Mouse (Mus musculus) myocyte (in vitro differentiated cells): ENCODE results near the gene Plcg2. TPM values are rescaled to one million over a fixed set of nuclear protein-coding genes. Genes with fewer than 3 reads are reported as not detected.

Source experiments
- H3K27me3 ChIP-seq: one replicate; pipeline ENCODE4 v1.6.1; 2011; ENCODE audit not compliant: control insufficient read depth, insufficient read depth, insufficient read length
- H3K36me3 ChIP-seq: one replicate; pipeline ENCODE4 v1.6.1; 2011; ENCODE audit not compliant: control insufficient read depth, insufficient read depth
- H3K4me2 ChIP-seq: one replicate; pipeline ENCODE4 v1.6.1; 2011; ENCODE audit warnings: low read depth, control low read depth
- H3K4me3 ChIP-seq: one replicate; pipeline ENCODE4 v1.5.1; 2011; ENCODE audit warnings: mild to moderate bottlenecking, control low read depth, moderate library complexity
- H3K79me2 ChIP-seq: one replicate; pipeline ENCODE4 v1.6.1; 2011; ENCODE audit not compliant: control insufficient read depth, insufficient read depth
- H3ac ChIP-seq: one replicate; pipeline ENCODE4 v1.6.1; 2011; ENCODE audit not compliant: control insufficient read depth, insufficient read length
- CEBPB ChIP-seq: IDR thresholded peaks from 2 replicates; pipeline ENCODE4 v1.6.1; 2011; ENCODE audit warnings: mild to moderate bottlenecking, moderate library complexity; ENCODE audit not compliant: poor library complexity, insufficient read depth, severe bottlenecking
- E2F4 ChIP-seq: IDR thresholded peaks from one replicate; pipeline ENCODE4 v1.6.1; 2011; ENCODE audit warnings: mild to moderate bottlenecking, control low read depth, moderate library complexity; ENCODE audit not compliant: insufficient read depth
- MAX ChIP-seq: IDR thresholded peaks from one replicate; pipeline ENCODE4 v1.6.1; 2011; ENCODE audit warnings: low read depth, mild to moderate bottlenecking, control low read depth
- MYOD1 ChIP-seq, 3 experiments: IDR thresholded peaks; one replicate each; pipeline ENCODE4 v1.6.1; 2011; ENCODE audit warnings: control low read depth in 2 of 3, low read depth in 2 of 3, mild to moderate bottlenecking in 2 of 3, moderate library complexity in 1 of 3; ENCODE audit not compliant: insufficient read length in 2 of 3, control insufficient read depth in 1 of 3
- MYOG ChIP-seq, 3 experiments: IDR thresholded peaks; one replicate each; pipeline ENCODE4 v1.6.1; 2011; ENCODE audit warnings: control low read depth in 2 of 3, low read depth in 2 of 3, mild to moderate bottlenecking in 2 of 3; ENCODE audit not compliant: insufficient read length in 2 of 3, control insufficient read depth in 1 of 3, insufficient read depth in 1 of 3
- POLR2A ChIP-seq: IDR thresholded peaks from one replicate; pipeline ENCODE4 v1.6.1; 2011; ENCODE audit warnings: low read depth, mild to moderate bottlenecking, control low read depth, moderate library complexity; ENCODE audit not compliant: insufficient read length
- POLR2AphosphoS2 ChIP-seq: IDR thresholded peaks from one replicate; pipeline ENCODE4 v1.6.1; 2011; ENCODE audit warnings: low read depth, control low read depth; ENCODE audit not compliant: insufficient read length
- REST ChIP-seq: IDR thresholded peaks from one replicate; pipeline ENCODE4 v1.6.1; 2011; ENCODE audit warnings: mild to moderate bottlenecking, control low read depth, moderate library complexity; ENCODE audit not compliant: insufficient read depth, insufficient read length
- SRF ChIP-seq: IDR thresholded peaks from one replicate; pipeline ENCODE4 v1.6.1; 2011; ENCODE audit warnings: low read depth; ENCODE audit not compliant: control insufficient read depth, insufficient read length
- TCF12 ChIP-seq: IDR thresholded peaks from one replicate; pipeline ENCODE4 v1.6.1; 2011; ENCODE audit warnings: mild to moderate bottlenecking, control low read depth; ENCODE audit not compliant: poor library complexity, insufficient read depth, severe bottlenecking
- TCF3 ChIP-seq: IDR thresholded peaks from one replicate; pipeline ENCODE4 v1.6.1; 2011; ENCODE audit warnings: low read depth, control low read depth; ENCODE audit not compliant: insufficient read length
- polyA plus RNA-seq: library from polyadenylated mRNA; unstranded; fragments of >200 nt; fragmentation: generic; extraction: Trizol; gene quantifications from one replicate; pipeline ENCODE4 v1.2.1, GENCODE M21; 2012; ENCODE audit warnings: missing spikeins

Plcg2 gene
- polyA plus RNA-seq, 1 experiment = 0.29 TPM

DNA sequence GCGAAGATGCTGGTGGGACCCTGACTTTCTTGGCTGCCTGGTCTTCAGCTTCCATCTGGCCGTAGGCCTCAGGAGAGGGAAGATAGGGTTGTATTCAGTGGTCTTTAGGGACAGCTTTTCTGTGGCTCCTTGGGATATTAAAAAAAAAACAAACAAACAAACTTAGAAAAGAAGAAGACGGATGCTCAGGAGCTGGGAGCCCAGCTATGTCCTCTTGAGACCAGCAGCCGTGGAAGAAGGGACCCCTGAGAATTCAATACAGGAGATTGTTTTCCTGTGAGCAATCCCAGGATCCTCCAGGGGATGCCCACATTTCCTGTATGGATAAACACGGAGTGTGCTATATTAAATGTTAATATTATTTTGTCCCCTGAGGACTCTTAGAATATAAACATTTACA lies 177.1 kb downstream of the Plcg2 start:
- H3K27me3 ChIP-seq = no peaks in the 10 kb centered on the region
- H3K36me3 ChIP-seq = no peaks in the 10 kb centered on the region
- H3ac ChIP-seq = no peak overlapping the region
- no peaks in the 10 kb centered on the region for H3K79me2 ChIP-seq
- no peak for TF ChIP-seq POLR2A
- TF ChIP-seq MYOG (IDR thresholded peaks at IDR 0.05; ENCODE audit: control insufficient read depth in 1 of 3, insufficient read depth in 1 of 3, insufficient read length in 2 of 3, low read depth in 2 of 3) = no peak
- no peak for TF ChIP-seq REST
- TF ChIP-seq MAX = no peak
- H3K4me2 ChIP-seq = no peak overlapping the region
- no peak overlapping the region for H3K4me3 ChIP-seq

DNA sequence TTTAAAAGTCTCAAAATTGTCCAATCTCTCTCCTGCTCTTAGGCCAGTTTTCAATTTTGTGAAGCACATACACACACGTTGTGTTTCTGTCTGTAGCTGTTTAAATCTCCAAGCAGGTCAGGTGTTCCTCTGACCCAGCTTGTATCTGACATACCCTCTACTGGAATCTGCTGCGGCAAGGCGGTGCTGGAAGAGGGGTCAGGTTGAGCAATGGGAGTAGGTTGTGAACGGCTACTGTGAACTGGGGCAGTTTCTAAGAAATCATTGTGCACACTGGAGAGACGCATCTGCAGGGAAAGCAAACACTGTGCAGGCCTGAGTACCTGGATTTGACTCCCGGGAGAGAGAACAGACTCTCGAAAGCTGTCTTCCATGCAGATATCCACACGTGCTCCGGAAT lies 178.4 kb downstream of the Plcg2 start:
- no peaks in the 10 kb centered on the region for H3K79me2 ChIP-seq
- H3K27me3 ChIP-seq = no peaks in the 10 kb centered on the region
- H3K4me3 ChIP-seq = no peak overlapping the region
- H3K36me3 ChIP-seq = no peaks in the 10 kb centered on the region
- H3K4me2 ChIP-seq = no peak overlapping the region
- TF ChIP-seq E2F4 = no peak
- no peak for TF ChIP-seq TCF12
- TF ChIP-seq MYOD1 (IDR thresholded peaks at IDR 0.05; ENCODE audit: control insufficient read depth in 1 of 3, insufficient read length in 2 of 3, low read depth in 2 of 3) = no peak
- no peak for TF ChIP-seq POLR2AphosphoS2
- no peak for TF ChIP-seq REST
- H3ac ChIP-seq = no peak overlapping the region

GRCm38 (mm10) chr8:117677011-117677410 lies 178.9 kb downstream of the Plcg2 start:
- Histone ChIP-seq H3K36me3 (no peaks in the 10 kb centered on the region), H3K4me3 (no peak overlapping the region), H3K79me2 (no peaks in the 10 kb centered on the region), H3K4me2 (no peak overlapping the region), H3ac (no peak overlapping the region), H3K27me3 (no peaks in the 10 kb centered on the region)
- TF ChIP-seq MYOG (IDR thresholded peaks at IDR 0.05; ENCODE audit: control insufficient read depth in 1 of 3, insufficient read depth in 1 of 3, insufficient read length in 2 of 3, low read depth in 2 of 3) (no peak), POLR2AphosphoS2 (no peak), SRF (no peak), TCF3 (no peak), E2F4 (no peak)

- TF ChIP-seq MYOD1 (IDR thresholded peaks at IDR 0.05; ENCODE audit: control insufficient read depth in 1 of 3, insufficient read length in 2 of 3, low read depth in 2 of 3) = no peak
- TF ChIP-seq MAX = no peak
- no peak for TF ChIP-seq TCF3
- TF ChIP-seq SRF = no peak
- no peak for TF ChIP-seq POLR2AphosphoS2
- no peak for TF ChIP-seq REST
- no peak for TF ChIP-seq MYOG (IDR thresholded peaks at IDR 0.05; ENCODE audit: control insufficient read depth in 1 of 3, insufficient read depth in 1 of 3, insufficient read length in 2 of 3, low read depth in 2 of 3)
- no peak overlapping the region for H3ac ChIP-seq
- no peak overlapping the region for H3K4me3 ChIP-seq
- no peaks in the 10 kb centered on the region for H3K27me3 ChIP-seq
- H3K79me2 ChIP-seq = no peaks in the 10 kb centered on the region
- no peak overlapping the region for H3K4me2 ChIP-seq
- H3K36me3 ChIP-seq = no peaks in the 10 kb centered on the region
Measured at GRCm38 (mm10) chr8:117678650-117679049, 180.6 kb downstream of the Plcg2 start.

GRCm38 (mm10) chr8:117683925-117684472 lies 185.9 kb downstream of the Plcg2 start:
- peak; percentile 69 for TF ChIP-seq CEBPB
- TF ChIP-seq SRF = no peak
- Histone ChIP-seq H3K36me3 (no peaks in the 10 kb centered on the region), H3K4me3 (no peak overlapping the region), H3K27me3 (no peaks in the 10 kb centered on the region), H3K4me2 (peak overlapping the region; percentile 25), H3K79me2 (no peaks in the 10 kb centered on the region), H3ac (no peak overlapping the region)

DNA sequence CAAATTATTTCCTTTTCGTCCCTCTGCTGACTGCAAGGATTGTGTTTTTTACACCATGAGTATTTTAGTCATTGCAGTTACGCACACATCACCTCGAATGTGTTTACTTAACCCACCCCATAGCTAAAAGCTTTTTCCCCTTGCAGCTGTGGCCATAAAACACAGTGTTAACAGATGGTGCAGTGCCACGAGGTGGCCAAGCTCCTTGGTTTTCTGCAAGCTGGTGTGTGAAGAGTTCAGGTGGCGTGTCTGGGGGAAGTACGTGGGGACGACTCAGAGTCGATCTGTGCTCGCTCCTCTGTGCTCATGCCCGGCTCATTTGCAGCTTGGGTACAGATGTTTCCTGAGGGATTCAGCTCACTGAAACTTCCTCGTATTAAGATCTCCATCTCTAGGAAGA lies 186.4 kb downstream of the Plcg2 start:
- peak overlapping the region; percentile 25 for H3K4me2 ChIP-seq
- no peaks in the 10 kb centered on the region for H3K79me2 ChIP-seq
- TF ChIP-seq MYOG (IDR thresholded peaks at IDR 0.05; ENCODE audit: control insufficient read depth in 1 of 3, insufficient read depth in 1 of 3, insufficient read length in 2 of 3, low read depth in 2 of 3) (no peak), E2F4 (no peak), POLR2A (no peak), TCF12 (no peak), REST (no peak), TCF3 (no peak), MYOD1 (IDR thresholded peaks at IDR 0.05; ENCODE audit: control insufficient read depth in 1 of 3, insufficient read length in 2 of 3, low read depth in 2 of 3) (no peak), MAX (no peak)
- H3ac ChIP-seq = no peak overlapping the region
- H3K4me3 ChIP-seq = no peak overlapping the region
- H3K27me3 ChIP-seq = no peaks in the 10 kb centered on the region
- no peaks in the 10 kb centered on the region for H3K36me3 ChIP-seq

Other genes with a start within 250 kb of the Plcg2 start
- gene Cmip, start 241.2 kb upstream of the Plcg2 start, polyA plus RNA-seq = 23.6 TPM
- 0.10 TPM for gene Sdr42e1, start 175.4 kb downstream of the Plcg2 start, polyA plus RNA-seq
- gene Hsd17b2, start 203.6 kb downstream of the Plcg2 start, polyA plus RNA-seq = not detected